Mouse (Mus musculus): ENCODE results near the gene Gm20695.

The Gm20695 gene

GRCm38 (mm10) chr16:3895173-3895792 is 10.8 kb downstream of the Gm20695 start:
- no peak for DNase-seq (ENCODE audit: inconsistent ontology term)

GRCm38 (mm10) chr16:3896046-3896445 is 11.6 kb downstream of the Gm20695 start:
- DNase-seq (ENCODE audit: inconsistent ontology term) = no peak

- DNase-seq (ENCODE audit: inconsistent ontology term) = no peak
Observed at GRCm38 (mm10) chr16:3896553-3896952, 12.1 kb downstream of the Gm20695 start.

- no peak for DNase-seq (ENCODE audit: inconsistent ontology term)
Observed at GRCm38 (mm10) chr16:3907471-3907870, 23.0 kb downstream of the Gm20695 start.

- peak; percentile 92 for DNase-seq (ENCODE audit: inconsistent ontology term)
Observed at GRCm38 (mm10) chr16:3908537-3909111, 24.2 kb downstream of the Gm20695 start, which contains the start of the genes 1700037C18Rik and Cluap1. TSS of gene 1700037C18Rik (minus strand) at chr16:3908689. TSS of gene Cluap1 (plus strand) at chr16:3908801.

GRCm38 (mm10) chr16:3909118-3909517 is 24.7 kb downstream of the Gm20695 start:
- no peak for DNase-seq (ENCODE audit: inconsistent ontology term)

- no peak for DNase-seq (ENCODE audit: inconsistent ontology term)
Observed at GRCm38 (mm10) chr16:3920756-3921155, 36.3 kb downstream of the Gm20695 start.

- DNase-seq (ENCODE audit: inconsistent ontology term) = no peak
Observed at GRCm38 (mm10) chr16:3923515-3923914, 39.1 kb downstream of the Gm20695 start.

GRCm38 (mm10) chr16:3923966-3924365 is 39.5 kb downstream of the Gm20695 start:
- no peak for DNase-seq (ENCODE audit: inconsistent ontology term)

- no peak for DNase-seq (ENCODE audit: inconsistent ontology term)
Observed at GRCm38 (mm10) chr16:3928582-3928981, 44.1 kb downstream of the Gm20695 start.

- DNase-seq (ENCODE audit: inconsistent ontology term) = no peak
Observed at GRCm38 (mm10) chr16:3929151-3929550, 44.7 kb downstream of the Gm20695 start.

GRCm38 (mm10) chr16:3933536-3933935 is 49.1 kb downstream of the Gm20695 start:
- no peak for DNase-seq (ENCODE audit: inconsistent ontology term)

GRCm38 (mm10) chr16:3934091-3934490 is 49.6 kb downstream of the Gm20695 start:
- DNase-seq (ENCODE audit: inconsistent ontology term) = no peak

GRCm38 (mm10) chr16:3934701-3935100 is 50.3 kb downstream of the Gm20695 start:
- no peak for DNase-seq (ENCODE audit: inconsistent ontology term)

GRCm38 (mm10) chr16:3951141-3951540 is 66.7 kb downstream of the Gm20695 start:
- no peak for DNase-seq (ENCODE audit: inconsistent ontology term)

- peak; percentile 81 for DNase-seq (ENCODE audit: inconsistent ontology term)
Observed at GRCm38 (mm10) chr16:3956369-3956768, 71.9 kb downstream of the Gm20695 start.

GRCm38 (mm10) chr16:3959261-3959660 is 74.8 kb downstream of the Gm20695 start:
- DNase-seq (ENCODE audit: inconsistent ontology term) = peak; percentile 76

GRCm38 (mm10) chr16:3964990-3965389 is 80.5 kb downstream of the Gm20695 start:
- DNase-seq (ENCODE audit: inconsistent ontology term) = no peak

GRCm38 (mm10) chr16:3965534-3965933 is 81.1 kb downstream of the Gm20695 start:
- no peak for DNase-seq (ENCODE audit: inconsistent ontology term)
